Mouse (Mus musculus): ENCODE results near the gene Sun2.

DNA sequence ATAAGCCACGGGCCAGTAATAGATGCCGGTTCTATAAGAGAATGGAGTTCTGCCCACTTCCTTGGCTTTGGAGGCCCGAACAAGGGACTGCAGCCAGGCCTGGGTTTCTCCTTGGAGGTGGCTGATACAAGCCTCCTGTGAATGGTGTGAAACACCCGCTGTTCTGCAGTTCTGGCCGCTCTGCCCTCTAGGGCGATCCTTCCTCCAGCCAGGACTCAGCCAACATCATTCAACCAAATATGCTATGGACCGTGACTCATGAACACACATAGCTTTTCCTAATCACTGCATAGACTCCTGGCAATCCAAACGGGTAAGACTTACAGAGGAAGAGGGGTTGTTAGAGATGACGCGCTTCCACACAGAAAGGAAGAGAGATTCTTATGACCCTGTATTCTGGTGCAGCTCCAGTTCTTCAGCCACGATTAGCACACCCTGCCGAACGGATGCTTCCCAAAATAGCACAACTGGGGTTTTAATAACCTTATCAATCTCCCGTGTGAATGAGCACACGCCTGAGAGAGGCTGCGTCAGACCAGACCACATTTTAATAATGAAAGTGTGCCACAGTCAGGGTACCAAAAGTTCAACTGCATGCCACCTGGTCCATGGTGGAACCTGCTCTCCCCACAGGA lies 25.1 kb upstream of the Sun2 start:
- no peak for TF ChIP-seq USF1 (IDR thresholded peaks at IDR 0.05; ENCODE audit: low read depth, low read length)
- no peak for TF ChIP-seq CTCF (conservative IDR thresholded peaks at IDR 0.05 in 1 of 2, IDR thresholded peaks at IDR 0.05 in 1 of 2; ENCODE audit: low read depth in 2 of 2, low read length in 2 of 2)

Measured in CH12.LX (cell line).